Mouse (Mus musculus) Patski (cell line): ENCODE data around the gene Glg1. TPM values are rescaled to one million over a fixed set of nuclear protein-coding genes. Genes with fewer than 3 reads are reported as not detected.
"Not testable (repeated sequence)": the region's sequence is repeated elsewhere in the genome, so short reads cannot be mapped to it uniquely, and the experiment has no call there.

Source experiments
- ATAC-seq: fragments of 100-300 bp; one replicate; pipeline ENCODE4 v1.8.0; 2021
- CTCF ChIA-PET: fragments of 350-600 bp; sonication (Branson Sonifier 250); formaldehyde crosslinking; loops from one replicate; lab custom pipeline; 2022; ENCODE audit warnings: inconsistent platforms; lab: Charles Lee
- POLR2A ChIA-PET: fragments of 350-600 bp; sonication (Branson Sonifier 250); formaldehyde crosslinking; loops from one replicate; lab custom pipeline; 2022; ENCODE audit warnings: antibody characterized with exemption, inconsistent platforms; lab: Charles Lee
- DNase-seq: peaks from one replicate; pipeline ENCODE4 v3.0.0-alpha.2; 2011; ENCODE audit warnings: low read depth, low spot score
- H3K27me3 ChIP-seq: fragments of 371-371 bp; one replicate; pipeline ENCODE4 v1.5.1; 2021
- CTCF ChIP-seq: fragments of 100-300 bp; IDR thresholded peaks from one replicate; pipeline ENCODE4 v1.5.1; 2021
- in situ Hi-C: fragments of 300-500 bp; cut with MboI; formaldehyde crosslinking; loops from 3 replicates; pipeline ENCODE4 v1.11.1; 2018; ENCODE audit warnings: low pct_unique_long_range_greater_than_20kb, mixed read lengths
- polyA plus RNA-seq: library from polyadenylated mRNA; unstranded; gene quantifications from one replicate; pipeline ENCODE4 v1.2.3, GENCODE M21; 2021

Gene Glg1
- polyA plus RNA-seq, 1 experiment from 2014 or later = 137 TPM

DNA sequence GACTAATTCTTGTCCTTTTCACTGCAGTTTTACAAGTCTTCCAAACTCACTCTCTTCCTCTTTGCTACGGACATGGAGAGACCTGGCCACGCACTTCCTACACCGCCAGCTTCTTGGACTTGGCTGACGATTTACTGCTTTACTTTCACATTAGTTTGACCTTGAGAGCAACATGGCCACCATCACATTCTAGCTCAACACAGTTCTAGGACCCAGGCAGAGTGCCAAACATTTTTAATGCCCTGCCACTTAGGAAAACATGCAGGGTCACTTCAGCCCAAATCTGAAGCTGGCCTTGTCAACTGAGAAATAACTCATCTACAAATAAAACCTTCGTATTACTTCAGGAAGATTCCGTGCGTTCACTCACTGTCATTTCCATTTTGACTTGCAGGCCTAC, 32.7 kb upstream of the Glg1 start:
- no peaks in the 10 kb centered on the region for H3K27me3 ChIP-seq
- no peak for TF ChIP-seq CTCF
- POLR2A ChIA-PET = no interaction called here
- ATAC-seq = no peak
- in situ Hi-C loops = no loop called here
- CTCF ChIA-PET = interaction anchor here (0.9 kb wide), 1 partner anchor 9 kb away, joined by 3 read pairs; no protein-coding TSS in a partner anchor
- no peak for DNase-seq

- CTCF ChIA-PET = no interaction called here
- POLR2A ChIA-PET = interaction anchor here (1.1 kb wide), 1 partner anchor 9 kb away, joined by 4 read pairs; the partner anchor contains the start of gene Rfwd3
- ATAC-seq = no peak
- DNase-seq = no peak
- no peak for TF ChIP-seq CTCF
- no peaks in the 10 kb centered on the region for H3K27me3 ChIP-seq
- in situ Hi-C loops = no loop called here
Measured at GRCm38 (mm10) chr8:111290586-111290985, 31.6 kb upstream of the Glg1 start.

- no peaks in the 10 kb centered on the region for H3K27me3 ChIP-seq
- DNase-seq = no peak
- ChIA-PET CTCF (interaction anchor here (1.7 kb wide), 1 partner anchor 14 kb away, joined by 3 read pairs; no protein-coding TSS in a partner anchor), POLR2A (no interaction called here)
- in situ Hi-C loops = no loop called here
- TF ChIP-seq CTCF = no peak
- ATAC-seq = no peak
Measured at GRCm38 (mm10) chr8:111285603-111286002, 26.6 kb upstream of the Glg1 start.

DNA sequence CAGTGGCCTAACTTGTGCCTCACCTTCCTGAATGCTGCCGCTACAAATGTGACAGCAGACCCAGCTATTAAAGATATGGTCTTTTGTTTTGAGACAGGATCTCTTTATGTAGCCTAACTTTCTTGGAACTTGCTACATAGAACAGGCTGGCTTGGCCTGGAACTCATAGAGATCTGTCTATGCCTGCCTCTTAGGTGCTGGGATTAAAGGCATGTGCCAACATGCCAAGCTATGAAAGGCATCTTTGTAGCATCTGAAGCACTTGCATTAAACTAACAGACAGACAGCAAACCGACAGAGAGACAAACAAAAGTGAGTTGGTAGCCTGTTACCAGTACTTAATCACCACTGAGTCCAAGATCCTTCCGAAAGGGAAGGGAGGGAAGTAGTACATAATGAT, 23.1 kb upstream of the Glg1 start:
- ATAC-seq (no peak), DNase-seq (no peak)
- TF ChIP-seq CTCF = no peak
- in situ Hi-C loops = no loop called here
- no peaks in the 10 kb centered on the region for H3K27me3 ChIP-seq
- ChIA-PET CTCF (interaction anchor here (1.2 kb wide), 1 partner anchor 10 kb away, joined by 3 read pairs; no protein-coding TSS in a partner anchor), POLR2A (no interaction called here)

DNA sequence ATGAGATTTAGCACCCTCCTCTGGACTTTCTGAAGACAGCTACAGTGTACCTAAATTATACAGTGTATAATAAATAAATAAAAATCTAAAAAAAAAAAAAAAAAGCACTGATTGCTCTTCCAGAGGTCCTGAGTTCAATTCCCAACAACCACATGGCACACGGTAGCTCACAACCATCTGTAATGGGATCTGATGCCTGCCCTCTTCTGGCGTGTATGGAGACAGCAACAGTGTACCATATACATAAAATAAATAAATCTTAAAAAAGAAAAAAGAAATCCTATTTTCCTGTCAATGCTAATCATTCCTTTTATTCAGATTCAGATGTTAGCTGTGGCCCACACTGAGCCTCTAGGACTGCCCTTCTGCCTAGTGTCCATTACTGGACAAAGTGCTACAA, 9.3 kb upstream of the Glg1 start:
- DNase-seq = no peak
- in situ Hi-C loops = no loop called here
- POLR2A ChIA-PET = no interaction called here
- CTCF ChIA-PET = interaction anchor here (1.1 kb wide), 1 partner anchor 117 kb away, joined by 3 read pairs; no protein-coding TSS in a partner anchor
- TF ChIP-seq CTCF = peak; percentile 43
- no peak for ATAC-seq
- H3K27me3 ChIP-seq = no peaks in the 10 kb centered on the region

DNA sequence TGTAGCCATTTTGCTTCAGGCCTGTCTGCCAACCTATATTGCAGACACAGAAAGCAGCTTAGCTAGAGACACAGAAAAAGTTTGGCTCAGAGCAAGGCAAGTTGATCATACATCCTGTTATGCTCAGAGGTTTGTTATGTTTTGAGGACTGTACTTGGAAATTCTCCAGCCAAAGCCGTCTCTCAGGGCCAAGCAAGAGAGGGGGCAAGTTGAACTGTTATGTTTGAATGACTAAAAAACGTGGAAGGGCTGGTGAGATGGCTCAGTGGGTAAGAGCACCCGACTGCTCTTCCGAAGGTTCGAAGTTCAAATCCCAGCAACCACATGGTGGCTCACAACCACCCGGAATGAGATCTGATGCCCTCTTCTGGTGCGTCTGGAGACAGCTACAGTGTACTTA, 7.1 kb upstream of the Glg1 start:
- H3K27me3 ChIP-seq, POLR2A ChIA-PET, CTCF ChIA-PET, DNase-seq, ATAC-seq, in situ Hi-C loops: not testable (repeated sequence)

GRCm38 (mm10) chr8:111264693-111265220, 5.7 kb upstream of the Glg1 start:
- ATAC-seq (no peak), DNase-seq (no peak)

GRCm38 (mm10) chr8:111261981-111262381, 3.0 kb upstream of the Glg1 start:
- no peaks in the 10 kb centered on the region for H3K27me3 ChIP-seq
- CTCF ChIA-PET = interaction anchor here (1.3 kb wide), 1 partner anchor 155 kb away, joined by 5 read pairs; no protein-coding TSS in a partner anchor
- DNase-seq = no peak
- TF ChIP-seq CTCF = no peak
- POLR2A ChIA-PET = no interaction called here
- ATAC-seq = no peak
- in situ Hi-C loops = no loop called here

More at GRCm38 (mm10) chr8:111264693-111265220, 5.7 kb upstream of the Glg1 start:
- CTCF ChIA-PET = no interaction called here
- no peak for TF ChIP-seq CTCF
- H3K27me3 ChIP-seq = no peaks in the 10 kb centered on the region
- POLR2A ChIA-PET = no interaction called here
- in situ Hi-C loops = no loop called here

DNA sequence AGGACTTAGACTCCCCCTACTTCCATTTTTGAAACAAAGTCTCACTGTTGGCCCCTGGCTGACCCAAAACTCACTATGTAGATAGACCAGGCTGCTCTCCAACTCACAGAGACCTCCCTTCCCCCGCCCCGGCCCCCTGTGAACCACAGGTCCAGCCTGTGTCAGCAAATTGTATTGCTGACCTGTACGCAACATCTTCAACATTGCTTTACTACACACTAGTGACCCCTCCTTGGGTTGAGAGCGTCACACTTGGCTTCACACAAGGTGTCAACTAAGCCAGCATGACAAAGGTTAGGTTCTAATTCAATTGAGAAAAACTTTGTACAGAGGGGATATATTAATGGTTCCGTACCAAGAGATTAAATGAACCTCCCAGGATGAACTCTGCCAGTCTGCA, 1.2 kb upstream of the Glg1 start:
- no peak for DNase-seq
- CTCF ChIA-PET = no interaction called here
- POLR2A ChIA-PET = no interaction called here
- TF ChIP-seq CTCF = no peak
- no peak for ATAC-seq
- H3K27me3 ChIP-seq = no peaks in the 10 kb centered on the region
- in situ Hi-C loops = no loop called here

- POLR2A ChIA-PET = no interaction called here
- DNase-seq = no peak
Measured at GRCm38 (mm10) chr8:111259408-111259741, 359 bp upstream of the Glg1 start.

GRCm38 (mm10) chr8:111258010-111258630, 896 bp downstream of the Glg1 start:
- H3K27me3 ChIP-seq = no peaks in the 10 kb centered on the region
- TF ChIP-seq CTCF = no peak
- DNase-seq (no peak), ATAC-seq (peak; percentile 48)
- CTCF ChIA-PET = interaction anchor here (2.3 kb wide), 1 partner anchor 12 kb away, joined by 8 read pairs; no protein-coding TSS in a partner anchor
- POLR2A ChIA-PET = interaction anchor here (0.8 kb wide), 1 partner anchor 15 kb away, joined by 3 read pairs; no protein-coding TSS in a partner anchor
- in situ Hi-C loops = loop anchor here (10.0 kb wide), 1 partner anchor 103 kb away; no protein-coding TSS in a partner anchor

More at GRCm38 (mm10) chr8:111259408-111259741, 359 bp upstream of the Glg1 start:
- no peaks in the 10 kb centered on the region for H3K27me3 ChIP-seq
- ATAC-seq = peak; percentile 15
- in situ Hi-C loops = loop anchor here (10.0 kb wide), 1 partner anchor 105 kb away; no protein-coding TSS in a partner anchor
- CTCF ChIA-PET = no interaction called here
- TF ChIP-seq CTCF = no peak
